Mouse (Mus musculus): ENCODE data around the gene Vps29.
"Not testable (repeated sequence)": the region's sequence is repeated elsewhere in the genome, so short reads cannot be mapped to it uniquely, and the experiment has no call there.

The Vps29 gene

DNA sequence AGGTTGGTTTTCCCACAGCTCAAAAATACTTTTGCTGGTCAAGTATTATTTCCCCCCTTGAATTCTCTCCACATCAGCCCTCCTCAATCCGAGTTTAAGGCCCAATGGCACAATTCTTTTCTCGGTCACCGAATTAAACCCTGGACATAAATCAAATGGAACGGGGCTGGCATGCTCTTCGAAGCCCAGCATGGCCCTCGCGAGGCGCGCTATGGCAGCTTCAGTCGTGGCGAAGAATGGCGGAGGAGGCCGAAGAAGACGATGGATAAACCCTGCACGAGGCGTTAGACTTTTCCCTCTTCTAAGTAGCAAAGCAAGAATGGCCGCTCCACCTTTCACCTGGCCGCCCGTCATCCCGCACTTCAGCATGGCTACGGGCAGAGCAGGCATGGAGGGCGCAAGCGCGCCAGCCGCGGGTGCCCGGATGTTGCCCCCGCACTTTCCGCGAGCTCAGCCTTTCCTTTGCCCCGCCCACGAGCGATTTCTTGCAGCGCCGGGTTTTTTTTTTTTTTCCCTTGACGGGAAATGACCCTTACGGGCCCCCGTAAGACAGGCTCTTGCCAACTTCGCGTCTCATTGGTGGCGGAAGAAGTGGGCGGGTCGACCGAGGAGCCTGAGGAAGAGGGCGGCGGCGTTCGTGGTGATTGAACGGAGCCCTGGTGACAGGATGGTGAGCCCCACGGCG is at the start of gene Vps29, which contains the start of gene Rad9b:
Gene Vps29, plus strand, starts transcription at position 563 of the 685 bp plus-strand sequence.
Gene Rad9b, minus strand, starts transcription at position 427 of the 685 bp plus-strand sequence.
- in situ Hi-C loops (cut with MboI; ENCODE audit: low pct_unique_long_range_greater_than_20kb in 1 of 2, low sequenced_read_pairs in 2 of 2, unreplicated experiment in 1 of 2), result no loop called here

DNA sequence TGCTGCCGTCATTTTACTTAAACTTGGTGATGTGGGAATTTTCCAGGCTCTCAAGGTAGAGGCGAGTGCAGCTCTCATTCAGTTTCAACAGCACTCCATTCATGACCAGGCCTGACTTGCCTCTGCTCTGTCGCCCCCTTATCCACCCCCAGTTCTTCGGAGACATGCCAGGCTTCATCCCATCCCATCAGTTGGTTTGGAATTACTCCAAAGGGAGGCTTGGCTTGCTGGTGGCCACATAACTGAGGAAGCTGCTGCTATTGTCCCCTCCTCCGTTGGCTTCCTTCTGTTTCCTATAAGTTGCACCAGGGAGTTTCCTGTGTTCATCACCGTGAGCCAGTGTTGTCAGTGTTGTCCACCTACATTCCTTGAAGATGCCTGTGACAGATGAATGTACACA is 49.6 kb upstream of the Vps29 start:
- in situ Hi-C loops (cut with MboI; ENCODE audit: low pct_unique_long_range_greater_than_20kb in 1 of 2, low sequenced_read_pairs in 2 of 2, unreplicated experiment in 1 of 2), result no loop called here

- in situ Hi-C loops (cut with MboI; ENCODE audit: low pct_unique_long_range_greater_than_20kb in 1 of 2, low sequenced_read_pairs in 2 of 2, unreplicated experiment in 1 of 2), result no loop called here
Measured at GRCm38 (mm10) chr5:122305472-122305871, 48.7 kb upstream of the Vps29 start.

GRCm38 (mm10) chr5:122306536-122306935 is 47.6 kb upstream of the Vps29 start:
- in situ Hi-C loops (cut with MboI; ENCODE audit: low pct_unique_long_range_greater_than_20kb in 1 of 2, low sequenced_read_pairs in 2 of 2, unreplicated experiment in 1 of 2), result no loop called here

GRCm38 (mm10) chr5:122310699-122311098 is 43.5 kb upstream of the Vps29 start:
- in situ Hi-C loops (cut with MboI; ENCODE audit: low pct_unique_long_range_greater_than_20kb in 1 of 2, low sequenced_read_pairs in 2 of 2, unreplicated experiment in 1 of 2), result no loop called here

- in situ Hi-C loops (cut with MboI; ENCODE audit: low pct_unique_long_range_greater_than_20kb in 1 of 2, low sequenced_read_pairs in 2 of 2, unreplicated experiment in 1 of 2), result no loop called here
Measured at GRCm38 (mm10) chr5:122311692-122312091, 42.5 kb upstream of the Vps29 start.

- in situ Hi-C loops (cut with MboI; ENCODE audit: low pct_unique_long_range_greater_than_20kb in 1 of 2, low sequenced_read_pairs in 2 of 2, unreplicated experiment in 1 of 2), result no loop called here
Measured at GRCm38 (mm10) chr5:122312346-122312745, 41.8 kb upstream of the Vps29 start.

DNA sequence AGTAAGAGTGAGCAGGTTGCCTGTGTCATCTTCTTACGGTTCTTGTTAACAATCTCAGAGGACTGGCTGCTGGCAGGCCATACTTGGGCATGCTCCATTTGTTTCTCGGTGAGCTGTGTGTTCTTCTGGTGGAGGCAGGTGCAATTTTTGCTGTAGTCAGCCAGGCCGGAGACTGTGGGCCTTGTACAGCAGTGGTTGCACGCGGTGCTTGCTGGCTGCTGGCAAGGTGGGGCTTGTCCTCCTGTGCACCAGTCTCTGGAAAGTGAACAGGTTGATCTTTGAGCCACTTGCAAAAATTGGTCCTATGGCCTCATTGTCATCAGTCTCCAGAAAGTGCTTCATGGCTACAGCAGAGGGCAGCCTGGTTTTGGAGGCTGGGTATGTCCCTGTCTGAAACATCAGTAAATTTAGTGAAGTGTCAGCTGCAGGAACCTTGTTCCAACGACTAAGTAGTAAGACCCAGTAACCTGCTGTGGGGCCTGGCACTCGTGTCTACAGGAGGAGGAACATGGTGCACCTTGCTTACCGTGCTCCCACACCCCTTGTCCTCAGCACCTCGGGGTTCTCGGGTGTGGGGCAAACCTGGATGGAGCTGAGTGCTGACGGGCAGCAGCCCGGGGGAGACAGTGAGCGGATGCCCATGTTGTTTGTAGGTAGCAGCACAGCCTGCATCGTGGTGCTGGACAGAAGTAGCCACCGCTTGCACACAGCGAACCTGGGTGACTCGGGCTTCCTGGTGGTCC is 41.1 kb upstream of the Vps29 start:
- in situ Hi-C loops (cut with MboI; ENCODE audit: low pct_unique_long_range_greater_than_20kb in 1 of 2, low sequenced_read_pairs in 2 of 2, unreplicated experiment in 1 of 2), result no loop called here

DNA sequence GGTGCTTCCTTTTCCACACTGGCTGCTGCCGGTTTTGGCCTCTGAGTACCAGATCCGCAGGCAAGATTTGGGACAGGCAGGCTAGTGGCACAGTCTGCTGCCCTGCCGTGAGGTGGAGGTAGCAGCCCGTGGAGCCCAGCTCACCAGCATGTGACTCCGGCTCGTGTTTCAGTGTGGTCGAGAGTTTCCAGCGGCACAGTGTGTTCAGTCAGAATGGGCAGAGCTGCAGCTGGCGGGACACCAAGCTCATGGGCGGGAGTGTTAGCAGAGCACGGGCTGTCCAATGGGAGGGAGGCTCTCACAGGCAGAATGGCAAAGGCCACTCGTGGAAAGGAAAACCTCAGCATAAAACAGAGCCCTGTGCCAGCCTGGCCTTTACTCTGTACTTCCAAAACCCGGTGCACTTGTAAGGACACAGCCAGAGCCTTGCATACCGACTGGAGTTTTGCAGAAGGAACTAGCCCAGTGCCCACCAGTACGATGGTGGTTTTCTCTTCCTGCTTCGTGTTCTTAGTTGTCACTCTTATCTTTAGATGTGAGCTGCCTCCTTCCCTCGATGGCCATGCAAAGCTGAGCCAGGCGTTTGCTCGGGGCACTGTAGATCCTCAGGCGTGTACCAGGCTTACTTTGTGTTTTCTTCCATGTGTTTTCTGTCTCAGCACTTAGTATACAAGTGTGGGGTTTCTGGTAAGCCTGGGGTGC is 39.1 kb upstream of the Vps29 start:
- in situ Hi-C loops (cut with MboI; ENCODE audit: low pct_unique_long_range_greater_than_20kb in 1 of 2, low sequenced_read_pairs in 2 of 2, unreplicated experiment in 1 of 2), result no loop called here

GRCm38 (mm10) chr5:122317329-122318045 is 36.7 kb upstream of the Vps29 start:
- in situ Hi-C loops (cut with MboI; ENCODE audit: low pct_unique_long_range_greater_than_20kb in 1 of 2, low sequenced_read_pairs in 2 of 2, unreplicated experiment in 1 of 2), result no loop called here

GRCm38 (mm10) chr5:122318100-122318499 is 36.1 kb upstream of the Vps29 start:
- in situ Hi-C loops (cut with MboI; ENCODE audit: low pct_unique_long_range_greater_than_20kb in 1 of 2, low sequenced_read_pairs in 2 of 2, unreplicated experiment in 1 of 2), result no loop called here

DNA sequence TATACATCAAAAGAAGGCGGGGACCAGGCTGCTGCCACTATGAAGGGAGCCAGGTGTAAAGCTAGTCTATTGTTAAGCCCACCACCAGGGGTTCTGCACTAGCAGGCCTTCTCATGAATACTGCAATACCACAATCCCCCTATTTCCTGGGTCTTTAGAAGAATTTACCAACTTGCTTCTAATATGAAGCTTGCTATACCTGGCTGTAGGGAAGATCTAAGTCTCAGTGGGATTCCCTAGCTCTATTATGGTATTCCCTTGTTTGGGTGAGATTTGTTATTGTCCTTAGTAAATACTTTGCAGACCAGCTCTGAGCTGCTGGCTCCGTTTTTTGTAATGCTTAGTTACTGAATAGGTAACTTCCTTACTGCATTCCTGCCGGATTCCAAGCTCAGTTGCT is 35.2 kb upstream of the Vps29 start:
- in situ Hi-C loops (cut with MboI; ENCODE audit: low pct_unique_long_range_greater_than_20kb in 1 of 2, low sequenced_read_pairs in 2 of 2, unreplicated experiment in 1 of 2), result not testable (repeated sequence)

- in situ Hi-C loops (cut with MboI; ENCODE audit: low pct_unique_long_range_greater_than_20kb in 1 of 2, low sequenced_read_pairs in 2 of 2, unreplicated experiment in 1 of 2), result no loop called here
Measured at GRCm38 (mm10) chr5:122319474-122320204, 34.5 kb upstream of the Vps29 start.

GRCm38 (mm10) chr5:122320205-122320781 is 33.9 kb upstream of the Vps29 start:
- in situ Hi-C loops (cut with MboI; ENCODE audit: low pct_unique_long_range_greater_than_20kb in 1 of 2, low sequenced_read_pairs in 2 of 2, unreplicated experiment in 1 of 2), result no loop called here

DNA sequence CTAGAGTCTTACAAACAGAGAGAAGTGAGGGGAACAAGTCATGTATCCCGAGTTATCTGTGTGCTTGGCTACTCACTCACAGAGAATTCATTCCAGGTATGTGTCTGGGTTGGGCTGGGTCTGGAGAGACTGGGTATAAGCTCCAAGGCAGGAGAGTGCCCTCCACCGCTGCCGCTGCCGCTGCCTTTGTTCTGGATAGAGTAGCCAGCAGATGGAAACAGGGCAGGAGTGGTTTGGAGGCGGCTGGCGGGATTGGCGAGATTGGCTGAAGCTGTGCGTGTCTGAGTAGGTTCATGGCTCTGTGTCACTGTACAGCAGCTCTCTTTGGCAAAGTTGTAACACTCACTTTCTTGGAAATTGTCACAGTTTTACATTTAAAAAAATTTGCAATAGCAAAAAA is 30.6 kb upstream of the Vps29 start:
- in situ Hi-C loops (cut with MboI; ENCODE audit: low pct_unique_long_range_greater_than_20kb in 1 of 2, low sequenced_read_pairs in 2 of 2, unreplicated experiment in 1 of 2), result no loop called here

DNA sequence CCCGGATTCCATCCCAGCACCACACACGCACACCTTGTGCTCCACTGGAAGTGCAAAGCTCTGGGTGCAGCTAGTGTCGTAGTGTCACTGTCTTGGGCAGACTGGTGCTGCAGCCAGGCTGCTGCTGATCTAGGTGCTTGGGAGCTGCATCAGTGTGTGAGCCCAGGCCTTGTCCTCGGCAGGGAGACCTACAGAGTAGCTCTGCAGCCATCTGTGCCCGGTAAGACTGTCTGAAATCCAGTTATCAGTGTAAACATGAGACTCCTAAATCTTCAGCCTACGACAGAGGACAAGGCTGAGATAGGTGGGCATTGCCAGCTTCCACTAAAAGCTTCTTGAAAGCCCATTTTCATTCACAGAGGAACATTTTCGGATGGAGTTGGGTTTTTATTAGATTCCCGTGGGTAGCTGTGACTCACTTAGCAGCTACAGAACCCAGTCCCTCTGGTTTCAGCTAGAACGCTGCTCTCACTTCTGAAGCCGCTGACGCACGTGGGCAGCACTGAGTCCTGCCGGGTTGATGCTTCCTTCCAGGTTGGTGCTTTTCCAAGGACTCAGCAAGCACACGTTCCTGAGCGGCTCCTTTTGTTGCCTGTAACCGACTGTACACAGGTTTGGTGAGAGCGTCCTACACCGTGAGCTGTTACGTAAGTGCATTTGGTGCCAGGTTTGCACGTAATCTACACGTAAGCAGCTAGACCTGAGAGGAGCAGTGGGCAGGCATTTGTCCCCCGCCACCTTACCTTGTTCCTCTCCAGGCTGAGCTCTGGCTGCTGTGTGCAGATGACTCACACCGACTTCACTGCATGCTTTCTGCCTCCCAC is 29.3 kb upstream of the Vps29 start:
- in situ Hi-C loops (cut with MboI; ENCODE audit: low pct_unique_long_range_greater_than_20kb in 1 of 2, low sequenced_read_pairs in 2 of 2, unreplicated experiment in 1 of 2), result no loop called here

DNA sequence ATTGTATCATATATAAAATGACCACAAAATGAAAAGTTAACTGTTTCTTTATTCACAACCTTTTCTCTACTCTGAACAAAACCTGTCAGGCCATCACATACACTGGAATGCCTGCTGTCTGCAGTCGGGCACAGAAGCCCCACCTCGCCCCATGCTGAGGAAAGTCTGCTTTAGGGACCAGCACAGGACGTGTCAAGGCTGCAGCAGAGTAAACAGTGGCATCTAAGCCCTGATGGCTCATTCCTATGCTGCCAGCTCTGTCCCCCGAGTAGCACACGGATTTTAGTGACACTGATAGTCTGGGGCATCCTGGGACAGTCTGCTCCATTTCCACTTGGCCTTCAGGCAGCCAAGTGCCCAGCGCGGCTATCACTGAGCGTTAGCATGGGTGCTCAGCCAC is 28.7 kb upstream of the Vps29 start:
- in situ Hi-C loops (cut with MboI; ENCODE audit: low pct_unique_long_range_greater_than_20kb in 1 of 2, low sequenced_read_pairs in 2 of 2, unreplicated experiment in 1 of 2), result no loop called here

All from mouse embryonic stem cell (cell line).